Mouse (Mus musculus) kidney, adult 2 months (tissue): ENCODE measurements around the gene Nqo1.

Source experiments
- CTCF ChIP-seq: fragments of 200-500 bp; conservative IDR thresholded peaks from 2 replicates; pipeline ENCODE4 v1.5.1; 2011; ENCODE audit warnings: low read depth, mild to moderate bottlenecking, control low read depth, low read length, moderate library complexity, mixed read lengths; ENCODE audit not compliant: insufficient read depth, insufficient read length
- POLR2A ChIP-seq: fragments of 200-500 bp; IDR thresholded peaks from one replicate; pipeline ENCODE4 v1.6.1; 2011; ENCODE audit warnings: low read depth, low read length, control low read depth

DNA sequence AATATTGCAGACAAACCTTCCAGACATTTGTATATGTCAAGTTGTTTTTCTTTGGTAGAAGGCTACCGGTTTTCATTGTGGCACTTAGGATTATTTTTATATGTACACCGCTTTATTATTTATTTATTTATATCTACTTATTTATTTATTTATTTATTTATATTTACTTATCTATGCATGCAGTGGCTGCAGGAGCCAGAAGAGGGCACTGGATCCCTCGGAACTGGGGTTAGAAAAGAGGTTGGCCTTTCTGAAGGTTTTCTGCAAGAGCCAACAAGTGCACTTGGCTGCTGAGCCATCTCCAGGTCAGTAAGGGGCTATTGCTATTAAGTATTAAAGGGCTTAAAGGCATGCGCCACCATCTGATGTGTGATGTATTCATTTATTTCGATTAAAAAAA is 15.1 kb downstream of the Nqo1 start:
- no peak for TF ChIP-seq POLR2A
- peak; percentile 50 for TF ChIP-seq CTCF
